Comparison of ENCODE assay signal across 8 mouse cellular contexts in genomic region chr7:19304501-19305412, GRCm38 (mm10). TPM values are rescaled to one million over a fixed set of nuclear protein-coding genes. Genes with fewer than 3 reads are reported as not detected.
A peak's percentile ranks its signal among the peaks of the same experiment; 100 is the strongest.
DNase-seq lines count a peak whose midpoint lies in the region; ATAC-seq and TF ChIP-seq lines count a peak whose summit lies in the region.
"Had no signal": no experiment of that assay in that cellular context is flagged by ENCODE, and none has a peak within 500 bp of the region (broad histone marks: within the 10 kb centered on the region; RNA-seq: fewer than 3 reads in every experiment).

No protein-coding gene starts in this region.

- peaks cover 52% of the 10 kb centered on the region for H3K27me3 ChIP-seq in lung, postnatal 0 days (replicated peaks; ENCODE audit: insufficient read depth, low read length)
- peaks cover 19% of the 10 kb centered on the region for H3K27me3 ChIP-seq in forebrain, postnatal 0 days (ENCODE audit: insufficient read depth, low read length)
- peaks cover 76% of the 10 kb centered on the region for H3K27me3 ChIP-seq in limb, embryonic 12.5 days
- peaks cover 8% of the 10 kb centered on the region for H3K27me3 ChIP-seq in small intestine, adult 2 months (ENCODE audit: control insufficient read depth, insufficient read depth, low read length)

- H3K4me1 ChIP-seq in lung, postnatal 0 days (ENCODE audit: insufficient read depth, low read depth, low read length), result peaks cover 10% of the 10 kb centered on the region; the same call in 1 of the 2 replicates
- H3K4me1 ChIP-seq in forebrain, postnatal 0 days (ENCODE audit: insufficient read depth), result peaks cover 11% of the 10 kb centered on the region
- H3K4me1 ChIP-seq in limb, embryonic 12.5 days (replicated peaks), result peaks cover 44% of the 10 kb centered on the region
- peaks cover 1% of the 10 kb centered on the region; the same call in 1 of the 2 replicates for H3K4me1 ChIP-seq in small intestine, adult 2 months (ENCODE audit: control insufficient read depth, insufficient read depth, insufficient read length, low read length)

- TF ChIP-seq POLR2A in small intestine, adult 2 months (IDR thresholded peaks at IDR 0.05; ENCODE audit: low read depth, low read length), result no peak

- no peak overlapping the region for H3K9ac ChIP-seq in lung, postnatal 0 days (replicated peaks; ENCODE audit: low read depth)
- no peak overlapping the region; the same call in 1 of the 2 replicates for H3K9ac ChIP-seq in forebrain, postnatal 0 days
- H3K9ac ChIP-seq in limb, embryonic 12.5 days (replicated peaks), result no peak overlapping the region; the same call in 1 of the 2 replicates

- TF ChIP-seq EP300 in lung, postnatal 0 days (IDR thresholded peaks at IDR 0.05), result no peak

- H3K27ac ChIP-seq in lung, postnatal 0 days (ENCODE audit: low read length), result no peak overlapping the region
- H3K27ac ChIP-seq in forebrain, postnatal 0 days (ENCODE audit: low read depth, low read length), result no peak overlapping the region
- no peak overlapping the region for H3K27ac ChIP-seq in limb, embryonic 12.5 days
- H3K27ac ChIP-seq in small intestine, adult 2 months (ENCODE audit: insufficient read depth, low read depth, low read length), result no peak overlapping the region
- H3K27ac ChIP-seq: macrophage had no signal

- no peaks in the 10 kb centered on the region for H3K36me3 ChIP-seq in lung, postnatal 0 days (ENCODE audit: insufficient read depth, low read length)
- H3K36me3 ChIP-seq in forebrain, postnatal 0 days (ENCODE audit: insufficient read depth), result no peaks in the 10 kb centered on the region
- H3K36me3 ChIP-seq in limb, embryonic 12.5 days, result no peaks in the 10 kb centered on the region
- H3K36me3 ChIP-seq in small intestine, adult 2 months (ENCODE audit: control insufficient read depth, insufficient read depth, low read length), result no peaks in the 10 kb centered on the region

- DNase-seq in lung, postnatal 0 days (ENCODE audit: low spot score), result peak; percentile 5
- DNase-seq in lung, postnatal 25 days (ENCODE audit: low spot score), result no peak
- no peak for DNase-seq in forebrain, postnatal 0 days
- DNase-seq in layer of hippocampus, postnatal 36 days, result no peak
- no peak for DNase-seq in layer of hippocampus, postnatal 10 days (ENCODE audit: low spot score in 2 of 2)

- WGBS in lung, postnatal 0 days, result 3% methylated on average over 38 of the region's 48 CpGs
- WGBS in forebrain, postnatal 0 days, result 2% methylated on average over 48 of the region's 48 CpGs
- WGBS in limb, embryonic 12.5 days, result 2% methylated on average over 47 of the region's 48 CpGs
- 7% methylated on average over 48 of the region's 48 CpGs for WGBS in small intestine, adult 2 months

- peak overlapping the region; percentile 31 for H3K4me3 ChIP-seq in lung, postnatal 0 days (ENCODE audit: low read depth, low read length)
- H3K4me3 ChIP-seq in forebrain, postnatal 0 days (ENCODE audit: low read depth, low read length), result peak overlapping the region; percentile 29
- H3K4me3 ChIP-seq in limb, embryonic 12.5 days (replicated peaks), result peak overlapping the region; percentile 34
- peak overlapping the region; percentile 51 for H3K4me3 ChIP-seq in small intestine, adult 2 months (ENCODE audit: low read depth, low read length)

- H3K9me3 ChIP-seq in lung, postnatal 0 days (ENCODE audit: low read length), result no peaks in the 10 kb centered on the region
- no peaks in the 10 kb centered on the region for H3K9me3 ChIP-seq in forebrain, postnatal 0 days (ENCODE audit: low read length)
- H3K9me3 ChIP-seq in limb, embryonic 12.5 days, result no peaks in the 10 kb centered on the region

- peak overlapping the region; percentile 56 for H3K4me2 ChIP-seq in lung, postnatal 0 days (replicated peaks; ENCODE audit: low read depth, low read length)
- peak overlapping the region; percentile 47 for H3K4me2 ChIP-seq in forebrain, postnatal 0 days (ENCODE audit: low read depth)
- H3K4me2 ChIP-seq in limb, embryonic 12.5 days, result peak overlapping the region; percentile 57

- no peak for ATAC-seq in lung, postnatal 0 days
- ATAC-seq in forebrain, postnatal 0 days, result no peak
- no peak for ATAC-seq in limb, embryonic 12.5 days (ENCODE audit: insufficient number of reproducible peaks, insufficient read depth, low FRiP score, low TSS enrichment, low read depth)

- no peak for TF ChIP-seq CTCF in lung, postnatal 0 days (IDR thresholded peaks at IDR 0.05)
- TF ChIP-seq CTCF in forebrain, postnatal 0 days (IDR thresholded peaks at IDR 0.05; ENCODE audit: low read depth), result no peak
- no peak for TF ChIP-seq CTCF in small intestine, adult 2 months (IDR thresholded peaks at IDR 0.05; ENCODE audit: extremely low read depth, insufficient read length, insufficient replicate concordance, low read depth, low read length)

RNA-seq across cellular contexts. Expression of gene Fosb, which starts 5.1 kb away (rescaled TPM):
- 0.17 and 0.44 TPM in 2 replicates for polyA plus RNA-seq in lung, postnatal 0 days (2015; fragmentation: Nextera tagmentation; extraction: Ambion mirVana)
- total RNA-seq in forebrain, postnatal 0 days (2014; rRNA removed), result 1.6 and 5.1 TPM in 2 replicates
- 0.28 and 0.36 TPM in 2 replicates for polyA plus RNA-seq in forebrain, postnatal 0 days (2015; fragmentation: Nextera tagmentation; extraction: Ambion mirVana)
- polyA plus RNA-seq in limb, embryonic 12.5 days (2016; fragmentation: Nextera tagmentation; extraction: Ambion mirVana), result 0.18 and 0.20 TPM in 2 replicates
- 1.7 and 16.7 TPM in 2 replicates for polyA plus RNA-seq in small intestine, adult 2 months (2012; rRNA removed)
- total RNA-seq in layer of hippocampus, postnatal 36 days (2021), result 10 to 100 TPM; 12.6 to 18.8 TPM
- 1 to 10 TPM; 1.4 to 2.0 TPM for total RNA-seq in layer of hippocampus, postnatal 10 days (2021)

RNA-seq across cellular contexts. Expression of gene Rtn2, which starts 22.3 kb away (rescaled TPM):
- 23.8 and 26.6 TPM in 2 replicates for polyA plus RNA-seq in lung, postnatal 0 days (2015; fragmentation: Nextera tagmentation; extraction: Ambion mirVana)
- 154 and 163 TPM in 2 replicates for total RNA-seq in forebrain, postnatal 0 days (2014; rRNA removed)
- 126 and 136 TPM in 2 replicates for polyA plus RNA-seq in forebrain, postnatal 0 days (2015; fragmentation: Nextera tagmentation; extraction: Ambion mirVana)
- 12.4 and 12.8 TPM in 2 replicates for polyA plus RNA-seq in limb, embryonic 12.5 days (2016; fragmentation: Nextera tagmentation; extraction: Ambion mirVana)
- 6.7 and 11.7 TPM in 2 replicates for polyA plus RNA-seq in small intestine, adult 2 months (2012; rRNA removed)
- total RNA-seq in layer of hippocampus, postnatal 36 days (2021), result 10 to 100 TPM; 89.7 to 91.3 TPM
- 100 to 1,000 TPM; 118 to 127 TPM for total RNA-seq in layer of hippocampus, postnatal 10 days (2021)

RNA-seq across cellular contexts. Expression of gene Ppm1n, which starts 24.9 kb away (rescaled TPM):
- not detected in 2 replicates for polyA plus RNA-seq in lung, postnatal 0 days (2015; fragmentation: Nextera tagmentation; extraction: Ambion mirVana)
- 2.3 and 3.2 TPM in 2 replicates for total RNA-seq in forebrain, postnatal 0 days (2014; rRNA removed)
- polyA plus RNA-seq in forebrain, postnatal 0 days (2015; fragmentation: Nextera tagmentation; extraction: Ambion mirVana), result 0.69 and 1.1 TPM in 2 replicates
- polyA plus RNA-seq in limb, embryonic 12.5 days (2016; fragmentation: Nextera tagmentation; extraction: Ambion mirVana), result not detected in 2 replicates
- 1.8 and 11.8 TPM in 2 replicates for polyA plus RNA-seq in small intestine, adult 2 months (2012; rRNA removed)
- total RNA-seq in layer of hippocampus, postnatal 36 days (2021), result under 1 TPM; 0.20 to 0.33 TPM
- under 1 TPM in 1 of 2 experiments, not detected in 1; 0.31 TPM for total RNA-seq in layer of hippocampus, postnatal 10 days (2021)
- polyA plus RNA-seq: macrophage had no signal

RNA-seq across cellular contexts. Expression of gene Vasp, which starts 33.1 kb away (rescaled TPM):
- polyA plus RNA-seq in lung, postnatal 0 days (2015; fragmentation: Nextera tagmentation; extraction: Ambion mirVana), result 109 and 121 TPM in 2 replicates
- total RNA-seq in forebrain, postnatal 0 days (2014; rRNA removed), result 40.6 and 45.9 TPM in 2 replicates
- polyA plus RNA-seq in forebrain, postnatal 0 days (2015; fragmentation: Nextera tagmentation; extraction: Ambion mirVana), result 30.0 and 30.6 TPM in 2 replicates
- polyA plus RNA-seq in limb, embryonic 12.5 days (2016; fragmentation: Nextera tagmentation; extraction: Ambion mirVana), result 66.4 and 68.8 TPM in 2 replicates
- 183 and 517 TPM in 2 replicates for polyA plus RNA-seq in small intestine, adult 2 months (2012; rRNA removed)
- 10 to 100 TPM; 15.2 to 21.2 TPM for total RNA-seq in layer of hippocampus, postnatal 36 days (2021)
- 10 to 100 TPM; 26.4 to 27.3 TPM for total RNA-seq in layer of hippocampus, postnatal 10 days (2021)

RNA-seq across cellular contexts. Expression of gene Ercc1, which starts 39.8 kb away (rescaled TPM):
- 51.0 and 57.8 TPM in 2 replicates for polyA plus RNA-seq in lung, postnatal 0 days (2015; fragmentation: Nextera tagmentation; extraction: Ambion mirVana)
- total RNA-seq in forebrain, postnatal 0 days (2014; rRNA removed), result 56.6 and 73.6 TPM in 2 replicates
- 80.5 and 81.0 TPM in 2 replicates for polyA plus RNA-seq in forebrain, postnatal 0 days (2015; fragmentation: Nextera tagmentation; extraction: Ambion mirVana)
- polyA plus RNA-seq in limb, embryonic 12.5 days (2016; fragmentation: Nextera tagmentation; extraction: Ambion mirVana), result 92.3 and 105 TPM in 2 replicates
- polyA plus RNA-seq in small intestine, adult 2 months (2012; rRNA removed), result 9.3 and 17.5 TPM in 2 replicates
- 10 to 100 TPM; 44.4 to 53.4 TPM for total RNA-seq in layer of hippocampus, postnatal 36 days (2021)
- total RNA-seq in layer of hippocampus, postnatal 10 days (2021), result 10 to 100 TPM; 43.1 to 43.9 TPM
